Mouse (Mus musculus): ENCODE data around the gene Shisa6. TPM values are rescaled to one million over a fixed set of nuclear protein-coding genes. Genes with fewer than 3 reads are reported as not detected.
"Not testable (repeated sequence)": the region's sequence is repeated elsewhere in the genome, so short reads cannot be mapped to it uniquely, and the experiment has no call there.

Shisa6 gene
- total RNA-seq, 2 experiments from 2014 or later = 0.69 to 1.2 TPM

- DNase-seq = peak in 1 of 2 experiments; percentile 7
Observed at GRCm38 (mm10) chr11:66482501-66482900, 43.3 kb downstream of the Shisa6 start.

GRCm38 (mm10) chr11:66442631-66443030 lies 83.1 kb downstream of the Shisa6 start:
- no peak for DNase-seq

GRCm38 (mm10) chr11:66426129-66426528 lies 99.6 kb downstream of the Shisa6 start:
- no peak for DNase-seq

GRCm38 (mm10) chr11:66418216-66418615 lies 107.5 kb downstream of the Shisa6 start:
- no peak for DNase-seq

- not testable (repeated sequence) for DNase-seq
Observed at GRCm38 (mm10) chr11:66408721-66409120, 117.0 kb downstream of the Shisa6 start.

GRCm38 (mm10) chr11:66400036-66400435 lies 125.7 kb downstream of the Shisa6 start:
- no peak for DNase-seq

- peak; percentile 2 to 5 for DNase-seq
Observed at GRCm38 (mm10) chr11:66387561-66387960, 138.2 kb downstream of the Shisa6 start.

- no peak for DNase-seq
Observed at GRCm38 (mm10) chr11:66371796-66372195, 154.0 kb downstream of the Shisa6 start.

GRCm38 (mm10) chr11:66369764-66370163 lies 156.0 kb downstream of the Shisa6 start:
- peak; percentile 7 to 49 for DNase-seq

- peak in 1 of 2 experiments; percentile 6 for DNase-seq
Observed at GRCm38 (mm10) chr11:66366809-66367685, 158.7 kb downstream of the Shisa6 start.

GRCm38 (mm10) chr11:66359811-66360210 lies 166.0 kb downstream of the Shisa6 start:
- no peak for DNase-seq

- no peak for DNase-seq
Observed at GRCm38 (mm10) chr11:66344822-66345221, 180.9 kb downstream of the Shisa6 start.

- DNase-seq = no peak
Observed at GRCm38 (mm10) chr11:66336313-66336712, 189.5 kb downstream of the Shisa6 start.

GRCm38 (mm10) chr11:66312764-66313163 lies 213.0 kb downstream of the Shisa6 start:
- peak in 1 of 2 experiments; percentile 1 for DNase-seq

- no peak for DNase-seq
Observed at GRCm38 (mm10) chr11:66304396-66304795, 221.4 kb downstream of the Shisa6 start.

GRCm38 (mm10) chr11:66274707-66275081 lies 251.1 kb downstream of the Shisa6 start:
- no peak for DNase-seq

- no peak for DNase-seq
Observed at GRCm38 (mm10) chr11:66273904-66274706, 251.7 kb downstream of the Shisa6 start.

GRCm38 (mm10) chr11:66267029-66267428 lies 258.7 kb downstream of the Shisa6 start:
- no peak for DNase-seq

GRCm38 (mm10) chr11:66265336-66265990 lies 260.3 kb downstream of the Shisa6 start:
- DNase-seq = no peak

GRCm38 (mm10) chr11:66260205-66260604 lies 265.6 kb downstream of the Shisa6 start:
- DNase-seq = no peak

- peak; percentile 2 to 47 for DNase-seq
Observed at GRCm38 (mm10) chr11:66258851-66259250, 266.9 kb downstream of the Shisa6 start.

GRCm38 (mm10) chr11:66247115-66247514 lies 278.6 kb downstream of the Shisa6 start:
- no peak for DNase-seq

Measured in heart, adult 18-20 months (tissue).